Mouse (Mus musculus) CH12.LX (cell line): ENCODE results near the gene Zbtb8a. TPM values are rescaled to one million over a fixed set of nuclear protein-coding genes. Genes with fewer than 3 reads are reported as not detected.

Experiments
- DNase-seq: peaks from one replicate; pipeline ENCODE4 v3.0.0-alpha.2; 2013; ENCODE audit errors: extremely low read depth
- H3K27ac ChIP-seq: 2 replicates; pipeline ENCODE4 v1.5.1; 2012; ENCODE audit warnings: low read depth, mild to moderate bottlenecking, control low read depth, moderate library complexity; ENCODE audit not compliant: insufficient read depth
- H3K27me3 ChIP-seq: replicated peaks from 2 replicates; pipeline ENCODE3; 2012; ENCODE audit warnings: inconsistent platforms
- H3K36me3 ChIP-seq, 2 experiments: replicated peaks in 1 of 2; 2 replicates each; pipeline versions ENCODE3 to v1.6.1; 2012; ENCODE audit warnings: inconsistent platforms in 1 of 2, low read length in 1 of 2, mild to moderate bottlenecking in 1 of 2, mixed read lengths in 1 of 2, moderate library complexity in 1 of 2; ENCODE audit not compliant: control insufficient read depth in 1 of 2, insufficient read depth in 1 of 2
- H3K4me1 ChIP-seq, 2 experiments: 2 replicates each; pipeline ENCODE4 v1.6.1; 2012; ENCODE audit warnings: inconsistent platforms in 1 of 2, moderate library complexity in 1 of 2; ENCODE audit not compliant: insufficient read depth in 2 of 2, control insufficient read depth in 1 of 2
- H3K4me2 ChIP-seq: 2 replicates; pipeline ENCODE4 v1.6.1; 2012; ENCODE audit warnings: low read depth, mild to moderate bottlenecking, control low read depth; ENCODE audit not compliant: poor library complexity, insufficient read depth, severe bottlenecking
- H3K4me3 ChIP-seq, 3 experiments: fragments of 150-350 bp in 1 of 3; sonication (generic) in 1 of 3; replicated peaks in 1 of 3; 2 replicates each; pipeline versions ENCODE3 to v1.5.1; 2011 to 2012; ENCODE audit warnings: low read depth in 2 of 3, low read length in 2 of 3, mild to moderate bottlenecking in 2 of 3, moderate library complexity in 2 of 3, control low read depth in 1 of 3, improper control_type of control experiment in 1 of 3, inconsistent platforms in 1 of 3, mixed read lengths in 1 of 3; ENCODE audit not compliant: poor library complexity in 1 of 3
- H3K79me2 ChIP-seq: replicated peaks from 2 replicates; pipeline ENCODE4 v1.6.1; 2012; ENCODE audit warnings: mild to moderate bottlenecking, moderate library complexity; ENCODE audit not compliant: control insufficient read depth, poor library complexity, insufficient read depth, severe bottlenecking; ENCODE audit errors: extremely low read depth
- H3K9ac ChIP-seq: 2 replicates; pipeline ENCODE4 v1.6.1; 2012; ENCODE audit warnings: low read depth, mild to moderate bottlenecking, control low read depth, moderate library complexity; ENCODE audit not compliant: insufficient read depth
- H3K9me3 ChIP-seq: replicated peaks from 2 replicates; pipeline ENCODE3; 2012; ENCODE audit warnings: low read length, inconsistent platforms, mixed read lengths
- BHLHE40 ChIP-seq: IDR thresholded peaks from 2 replicates; pipeline ENCODE4 v1.6.1; 2011; ENCODE audit warnings: mild to moderate bottlenecking, low read depth, low read length, improper control_type of control experiment
- CHD1 ChIP-seq: IDR thresholded peaks from 2 replicates; pipeline ENCODE4 v1.6.1; 2012; ENCODE audit warnings: low read depth, low read length, improper control_type of control experiment, inconsistent platforms
- JUN ChIP-seq: IDR thresholded peaks from 2 replicates; pipeline ENCODE4 v1.6.1; 2011; ENCODE audit warnings: low read depth, mild to moderate bottlenecking, low read length, improper control_type of control experiment, moderate library complexity; ENCODE audit not compliant: insufficient read depth
- MAX ChIP-seq: IDR thresholded peaks from 2 replicates; pipeline ENCODE4 v1.6.1; 2011; ENCODE audit warnings: low read length, improper control_type of control experiment
- MXI1 ChIP-seq: IDR thresholded peaks from 2 replicates; pipeline ENCODE4 v1.6.1; 2011; ENCODE audit warnings: mild to moderate bottlenecking, low read depth, low read length, improper control_type of control experiment
- MYC ChIP-seq: IDR thresholded peaks from 2 replicates; pipeline ENCODE4 v1.6.1; 2011; ENCODE audit warnings: low read depth, mild to moderate bottlenecking, improper control_type of control experiment, low read length
- POLR2A ChIP-seq: IDR thresholded peaks from 2 replicates; pipeline ENCODE4 v1.6.1; 2011; ENCODE audit warnings: low read depth, mild to moderate bottlenecking, improper control_type of control experiment, low read length
- POLR2AphosphoS2 ChIP-seq: IDR thresholded peaks from 2 replicates; pipeline ENCODE4 v1.6.1; 2011; ENCODE audit warnings: low read depth, low read length, improper control_type of control experiment
- RAD21 ChIP-seq: IDR thresholded peaks from 2 replicates; pipeline ENCODE4 v1.6.1; 2011; ENCODE audit warnings: low read depth, mild to moderate bottlenecking, low read length, improper control_type of control experiment, moderate library complexity
- RCOR1 ChIP-seq: conservative IDR thresholded peaks from 2 replicates; pipeline ENCODE4 v1.6.1; 2012; ENCODE audit warnings: low read depth, mild to moderate bottlenecking, inconsistent platforms, low read length, improper control_type of control experiment
- SMC3 ChIP-seq: IDR thresholded peaks from 2 replicates; pipeline ENCODE4 v1.6.1; 2011; ENCODE audit warnings: low read depth, low read length, improper control_type of control experiment
- UBTF ChIP-seq: IDR thresholded peaks from 2 replicates; pipeline ENCODE4 v1.6.1; 2012; ENCODE audit warnings: low read depth, mild to moderate bottlenecking, inconsistent platforms, low read length, improper control_type of control experiment, moderate library complexity
- USF1 ChIP-seq: IDR thresholded peaks from 2 replicates; pipeline ENCODE4 v1.6.1; 2014; ENCODE audit warnings: low read depth, mild to moderate bottlenecking, inconsistent platforms, low read length, improper control_type of control experiment
- USF2 ChIP-seq: conservative IDR thresholded peaks from 2 replicates; pipeline ENCODE4 v1.6.1; 2011; ENCODE audit warnings: low read depth, low read length, improper control_type of control experiment
- ZC3H11A ChIP-seq: IDR thresholded peaks from 2 replicates; pipeline ENCODE4 v1.6.1; 2012; ENCODE audit warnings: low read depth, mild to moderate bottlenecking, inconsistent platforms, low read length, improper control_type of control experiment
- ZNF384 ChIP-seq: IDR thresholded peaks from 2 replicates; pipeline ENCODE4 v1.6.1; 2012; ENCODE audit warnings: low read depth, low read length, improper control_type of control experiment, inconsistent platforms
- dilution Hi-C: fragments of 300-500 bp; cut with MboI; formaldehyde crosslinking; loops from 2 replicates; pipeline ENCODE4 v1.14.3; 2020; ENCODE audit warnings: low sequenced_read_pairs; ENCODE audit not compliant: extremely low pct_unique_long_range_greater_than_20kb, extremely low pct_ligation_motif_present
- in situ Hi-C: fragments of 300-500 bp; cut with MboI; formaldehyde crosslinking; loops from 3 replicates; pipeline ENCODE4 v1.14.3; 2019; ENCODE audit warnings: low sequenced_read_pairs, low pct_ligation_motif_present, low pct_unique_long_range_greater_than_20kb, mixed read lengths
- polyA plus RNA-seq: library from polyadenylated mRNA; unstranded; fragments of >175 nt; gene quantifications from 2 replicates; pipeline ENCODE4 v1.2.1, GENCODE M21; 2012; ENCODE audit warnings: low read depth; ENCODE audit not compliant: insufficient read length
- total RNA-seq, 2 experiments: library from RNA; depleted of rRNA; stranded (reverse); fragments of 300-350 nt in 1 of 2; fragments of >200 nt in 1 of 2; gene quantifications; 2 replicates each; pipeline ENCODE4 v1.2.3; 2012 to 2014

Gene Zbtb8a
- total and polyA plus RNA-seq, 3 experiments: 0.04 TPM; not detected in 2

DNA sequence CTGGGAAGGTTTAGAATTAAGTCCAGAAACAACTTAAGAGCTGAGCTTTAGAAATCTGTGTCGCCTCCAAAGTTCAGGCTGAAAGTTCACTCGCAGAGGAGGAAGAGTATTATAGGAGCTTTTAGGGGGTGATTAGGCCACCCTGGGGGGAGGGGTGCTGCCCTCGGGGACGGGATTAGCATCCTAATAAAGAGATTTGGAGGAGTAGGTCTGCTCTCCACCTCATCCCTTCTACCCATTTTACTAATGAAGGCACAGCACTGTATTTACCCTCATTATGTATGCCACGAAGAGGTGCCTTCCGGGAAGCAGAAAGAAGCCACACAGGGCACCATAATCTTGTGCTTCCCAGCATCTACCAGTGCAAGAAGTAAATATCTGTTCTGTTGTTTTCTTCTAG lies 2.9 kb downstream of the Zbtb8a start:
- Histone ChIP-seq H3K4me2 (no peak overlapping the region), H3K9me3 (peaks cover 24% of the 10 kb centered on the region), H3K4me3 (no peak overlapping the region), H3K36me3 (no peaks in the 10 kb centered on the region), H3K9ac (no peak overlapping the region), H3K79me2 (no peaks in the 10 kb centered on the region), H3K27me3 (peaks cover 36% of the 10 kb centered on the region), H3K27ac (no peak overlapping the region), H3K4me1 (peaks cover 0 to 6% of the 10 kb centered on the region in 2 experiments; a peak in 1 of 4 replicates)
- TF ChIP-seq SMC3: no peak
- no peak for TF ChIP-seq BHLHE40
- dilution Hi-C loops (no loop called here), in situ Hi-C loops (loop anchor here (25.0 kb wide), 1 partner anchor 237 kb away; the partner anchor contains the start of genes Ccdc28b, Dcdc2b, Eif3i and Iqcc)
- DNase-seq: no peak

GRCm38 (mm10) chr4:129374219-129374755 lies 3.6 kb downstream of the Zbtb8a start:
- no peak overlapping the region for H3K4me3 ChIP-seq
- no peaks in the 10 kb centered on the region for H3K36me3 ChIP-seq
- H3K4me2 ChIP-seq: no peak overlapping the region
- H3K9me3 ChIP-seq: peaks cover 24% of the 10 kb centered on the region
- no peak for DNase-seq
- in situ Hi-C loops (loop anchor here (25.0 kb wide), 1 partner anchor 238 kb away; the partner anchor contains the start of genes Ccdc28b, Dcdc2b, Eif3i and Iqcc), dilution Hi-C loops (no loop called here)
- peaks cover 31% of the 10 kb centered on the region for H3K27me3 ChIP-seq
- TF ChIP-seq USF2 (no peak), MYC (no peak), USF1 (no peak), POLR2A (no peak), MXI1 (no peak), MAX (no peak), RAD21 (no peak), CHD1 (no peak), RCOR1 (no peak), ZNF384 (no peak), POLR2AphosphoS2 (no peak), ZC3H11A (no peak), JUN (no peak), UBTF (no peak)
- H3K79me2 ChIP-seq: no peaks in the 10 kb centered on the region
- no peak overlapping the region for H3K27ac ChIP-seq
- peaks cover 0 to 6% of the 10 kb centered on the region in 2 experiments; a peak in 1 of 4 replicates for H3K4me1 ChIP-seq
- no peak overlapping the region for H3K9ac ChIP-seq
